Mouse (Mus musculus) intestine, postnatal 0 days (tissue): ENCODE data around the gene Pik3c2b. TPM values are rescaled to one million over a fixed set of nuclear protein-coding genes. Genes with fewer than 3 reads are reported as not detected.
A peak's percentile ranks its signal among the peaks of the same experiment; 100 is the strongest.

ENCODE experiments used
- ATAC-seq: fragments of 200-750 bp; cut with Nextera tagmentation; 2 replicates; pipeline ENCODE4 v1.8.0; 2017; ENCODE audit warnings: mild to moderate bottlenecking, moderate TSS enrichment, moderate library complexity
- H3K27ac ChIP-seq: fragments of 300-500 bp; sonication (generic); 2 replicates; pipeline ENCODE4 v1.5.1; 2014; ENCODE audit warnings: mild to moderate bottlenecking, low read depth, low read length, moderate library complexity
- H3K27me3 ChIP-seq: fragments of 300-500 bp; sonication (generic); replicated peaks from 2 replicates; pipeline ENCODE4 v1.6.1; 2014; ENCODE audit warnings: low read length, mixed read lengths; ENCODE audit not compliant: control insufficient read depth, insufficient read depth
- H3K36me3 ChIP-seq: fragments of 300-500 bp; sonication (generic); 2 replicates; pipeline ENCODE4 v1.6.1; 2014; ENCODE audit warnings: mild to moderate bottlenecking, moderate library complexity; ENCODE audit not compliant: control insufficient read depth, insufficient read depth
- H3K4me1 ChIP-seq: fragments of 300-500 bp; sonication (generic); replicated peaks from 2 replicates; pipeline ENCODE4 v1.6.1; 2014; ENCODE audit warnings: antibody characterized with exemption, low read length, mixed read lengths; ENCODE audit not compliant: control insufficient read depth, insufficient read depth
- H3K4me2 ChIP-seq: fragments of 300-500 bp; sonication (generic); replicated peaks from 2 replicates; pipeline ENCODE4 v1.6.1; 2014; ENCODE audit warnings: low read depth, mild to moderate bottlenecking, moderate library complexity
- H3K4me3 ChIP-seq: fragments of 300-500 bp; sonication (generic); 2 replicates; pipeline ENCODE4 v1.5.1; 2014; ENCODE audit warnings: low read depth, low read length
- H3K9ac ChIP-seq: fragments of 300-500 bp; sonication (generic); 2 replicates; pipeline ENCODE4 v1.6.1; 2014; ENCODE audit warnings: mild to moderate bottlenecking, low read depth, low read length
- H3K9me3 ChIP-seq: fragments of 300-500 bp; sonication (generic); 2 replicates; pipeline ENCODE4 v1.6.1; 2016; ENCODE audit warnings: mixed run types; ENCODE audit not compliant: control insufficient read depth
- CTCF ChIP-seq: sonication (generic); IDR thresholded peaks from 2 replicates; pipeline ENCODE4 v1.5.1; 2016; ENCODE audit warnings: low read depth, mild to moderate bottlenecking, control low read depth, antibody characterized with exemption, moderate library complexity
- WGBS: fragments of 180-500 bp; shearing (Covaris S2); extraction: QIAGEN DNeasy Blood & Tissue Kit; methylation state at CpG from one replicate; pipeline ENCODE4 v1.1.7; 2014; 5-methylcytosine and 5-hydroxymethylcytosine counted together
- polyA plus RNA-seq: library from polyadenylated mRNA; unstranded; fragments of >200 nt; fragmentation: Nextera tagmentation; extraction: Ambion mirVana; gene quantifications from 2 replicates; pipeline ENCODE4 v1.2.1, GENCODE M21; 2015

Gene Pik3c2b
- polyA plus RNA-seq, 1 experiment from 2014 or later: 3.1 TPM

DNA sequence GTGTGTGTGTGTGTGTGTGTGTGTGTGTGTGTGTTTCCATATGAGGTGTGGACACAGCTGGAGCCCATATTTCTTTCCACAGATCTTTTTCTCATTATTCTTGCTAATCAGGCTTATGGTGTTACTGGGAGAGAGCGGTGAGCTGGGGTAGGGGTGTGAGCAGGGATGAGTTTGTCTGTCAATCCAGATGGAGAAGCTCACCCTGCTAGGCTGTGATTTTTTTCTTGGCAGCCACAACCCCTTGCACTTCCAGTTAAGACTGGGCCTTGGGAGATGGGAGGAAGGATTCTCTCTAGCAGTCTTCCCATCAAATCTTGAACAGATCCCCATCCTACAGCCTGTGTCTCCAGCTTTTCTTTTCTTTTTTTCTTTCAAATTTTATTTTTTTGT lies 32.9 kb downstream of the Pik3c2b start:
- ATAC-seq: no peak
- Histone ChIP-seq H3K4me2 (no peak overlapping the region), H3K9ac (no peak overlapping the region), H3K9me3 (no peaks in the 10 kb centered on the region), H3K27me3 (no peaks in the 10 kb centered on the region), H3K4me1 (peaks cover 10% of the 10 kb centered on the region), H3K4me3 (no peak overlapping the region), H3K36me3 (peaks cover 29% of the 10 kb centered on the region), H3K27ac (no peak overlapping the region)
- WGBS: 90% methylated on average over 1 of the region's 1 CpGs
- TF ChIP-seq CTCF: no peak

DNA sequence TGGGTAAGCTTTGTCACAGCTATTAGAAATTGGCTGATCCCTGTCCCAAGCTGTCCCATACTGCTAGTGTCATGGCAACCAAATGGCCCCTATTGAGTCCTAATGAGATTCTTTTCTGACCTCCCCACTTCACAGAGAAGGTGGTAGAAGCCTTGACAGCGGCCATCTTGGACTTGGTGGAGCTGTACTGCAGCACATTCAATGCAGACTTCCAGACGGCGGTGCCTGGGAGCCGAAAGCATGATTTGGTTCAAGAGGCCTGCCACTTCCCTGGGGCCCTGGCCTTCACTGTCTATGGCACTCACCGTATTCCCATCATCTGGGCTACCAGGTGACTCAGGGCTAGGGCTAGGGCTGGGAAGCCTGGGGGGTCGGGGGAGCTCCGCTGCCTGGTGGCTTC lies 34.0 kb downstream of the Pik3c2b start:
- ATAC-seq: no peak
- WGBS: 93% methylated on average over 7 of the region's 7 CpGs
- no peak overlapping the region for H3K27ac ChIP-seq
- H3K36me3 ChIP-seq: peaks cover 26% of the 10 kb centered on the region
- no peak overlapping the region for H3K4me2 ChIP-seq
- TF ChIP-seq CTCF: no peak
- no peak overlapping the region for H3K9ac ChIP-seq
- peaks cover 12% of the 10 kb centered on the region for H3K4me1 ChIP-seq
- no peak overlapping the region for H3K4me3 ChIP-seq
- no peaks in the 10 kb centered on the region for H3K27me3 ChIP-seq
- no peaks in the 10 kb centered on the region for H3K9me3 ChIP-seq

DNA sequence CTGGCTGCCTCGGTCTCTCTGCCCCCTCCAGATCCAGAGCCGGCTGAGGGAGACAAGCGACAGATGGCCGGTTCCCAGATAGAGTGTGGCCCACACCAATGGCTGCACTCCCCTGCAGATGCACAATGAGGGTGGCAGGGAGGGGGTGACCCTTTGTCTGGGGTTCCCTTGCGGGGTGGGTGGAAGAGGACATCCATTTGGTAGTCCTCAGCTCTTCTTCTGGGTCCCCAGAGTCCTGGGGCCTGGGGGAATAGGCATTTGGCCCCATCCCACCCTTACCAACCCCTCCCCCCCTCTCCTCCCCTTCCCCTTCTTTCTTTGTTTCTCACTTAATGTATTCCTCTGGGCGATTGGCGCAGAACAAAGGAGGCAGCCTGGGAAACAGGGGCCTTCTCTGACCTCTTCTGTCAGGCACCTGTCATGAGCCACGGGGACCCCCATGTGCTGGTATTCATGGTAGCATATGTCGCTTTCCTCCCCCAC lies 34.7 kb downstream of the Pik3c2b start:
- no peak overlapping the region for H3K27ac ChIP-seq
- no peaks in the 10 kb centered on the region for H3K9me3 ChIP-seq
- H3K4me3 ChIP-seq: no peak overlapping the region
- H3K36me3 ChIP-seq: peaks cover 23% of the 10 kb centered on the region
- WGBS: 70% methylated on average over 9 of the region's 9 CpGs
- no peak for TF ChIP-seq CTCF
- no peaks in the 10 kb centered on the region for H3K27me3 ChIP-seq
- H3K4me2 ChIP-seq: no peak overlapping the region
- H3K4me1 ChIP-seq: peaks cover 12% of the 10 kb centered on the region
- ATAC-seq: no peak
- H3K9ac ChIP-seq: no peak overlapping the region

DNA sequence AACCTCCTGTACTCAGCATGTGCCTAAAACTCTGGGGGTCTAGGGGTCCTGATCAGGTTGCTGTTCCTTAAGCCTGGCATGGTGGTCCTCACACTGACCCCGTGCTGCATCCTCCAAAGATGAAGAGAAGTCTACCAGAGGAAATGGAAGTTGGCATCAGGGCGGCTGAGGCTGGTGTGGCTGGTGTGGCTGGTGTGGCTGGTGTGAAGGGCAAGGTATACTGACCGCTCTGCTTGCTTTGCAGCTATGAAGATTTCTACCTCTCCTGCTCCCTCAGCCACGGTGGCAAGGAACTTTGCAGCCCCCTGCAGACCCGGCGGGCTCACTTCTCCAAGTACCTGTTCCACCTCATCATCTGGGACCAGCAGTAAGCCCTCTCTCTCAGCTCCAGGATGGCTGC lies 35.2 kb downstream of the Pik3c2b start:
- no peak for TF ChIP-seq CTCF
- peaks cover 23% of the 10 kb centered on the region for H3K36me3 ChIP-seq
- 83% methylated on average over 6 of the region's 6 CpGs for WGBS

DNA sequence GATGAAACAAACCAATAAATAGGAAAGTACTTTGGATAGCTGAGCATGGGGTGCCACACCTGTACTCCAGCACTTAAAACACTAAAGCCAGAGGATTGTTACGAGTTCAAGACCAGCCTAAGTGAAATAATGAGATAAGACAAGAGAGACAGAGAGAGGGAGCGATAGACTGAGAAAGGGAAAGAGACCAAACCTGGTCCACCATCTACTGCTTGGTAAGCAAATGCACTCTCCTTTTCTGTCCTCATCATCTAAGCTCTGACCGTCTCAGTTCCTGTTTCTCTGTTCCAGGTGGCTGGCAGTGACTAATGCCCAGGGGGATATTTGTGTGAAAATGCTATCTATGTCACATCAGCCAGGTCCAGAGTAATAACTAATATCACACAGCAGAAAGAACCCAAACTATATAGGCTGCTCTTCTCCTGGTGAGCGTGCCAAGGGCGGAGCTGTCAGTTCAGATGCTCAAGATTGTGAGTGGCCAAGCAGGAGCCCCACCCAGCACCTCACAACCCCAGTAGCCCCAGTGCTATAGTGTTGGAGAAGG lies 37.6 kb downstream of the Pik3c2b start:
- H3K36me3 ChIP-seq: peaks cover 23% of the 10 kb centered on the region
- no peaks in the 10 kb centered on the region for H3K9me3 ChIP-seq
- no peak overlapping the region for H3K4me3 ChIP-seq
- no peak for TF ChIP-seq CTCF
- peak overlapping the region; percentile 76 for H3K27ac ChIP-seq
- H3K9ac ChIP-seq: no peak overlapping the region
- no peaks in the 10 kb centered on the region for H3K27me3 ChIP-seq
- no peak for ATAC-seq
- no peak overlapping the region for H3K4me2 ChIP-seq
- WGBS: 65% methylated on average over 5 of the region's 5 CpGs
- H3K4me1 ChIP-seq: peaks cover 4% of the 10 kb centered on the region

More for the DNA sequence above, 35.2 kb downstream of the Pik3c2b start:
- no peak for ATAC-seq
- Histone ChIP-seq H3K27me3 (no peaks in the 10 kb centered on the region), H3K4me3 (no peak overlapping the region), H3K27ac (no peak overlapping the region), H3K4me1 (peaks cover 12% of the 10 kb centered on the region), H3K9ac (no peak overlapping the region), H3K9me3 (no peaks in the 10 kb centered on the region), H3K4me2 (no peak overlapping the region)

DNA sequence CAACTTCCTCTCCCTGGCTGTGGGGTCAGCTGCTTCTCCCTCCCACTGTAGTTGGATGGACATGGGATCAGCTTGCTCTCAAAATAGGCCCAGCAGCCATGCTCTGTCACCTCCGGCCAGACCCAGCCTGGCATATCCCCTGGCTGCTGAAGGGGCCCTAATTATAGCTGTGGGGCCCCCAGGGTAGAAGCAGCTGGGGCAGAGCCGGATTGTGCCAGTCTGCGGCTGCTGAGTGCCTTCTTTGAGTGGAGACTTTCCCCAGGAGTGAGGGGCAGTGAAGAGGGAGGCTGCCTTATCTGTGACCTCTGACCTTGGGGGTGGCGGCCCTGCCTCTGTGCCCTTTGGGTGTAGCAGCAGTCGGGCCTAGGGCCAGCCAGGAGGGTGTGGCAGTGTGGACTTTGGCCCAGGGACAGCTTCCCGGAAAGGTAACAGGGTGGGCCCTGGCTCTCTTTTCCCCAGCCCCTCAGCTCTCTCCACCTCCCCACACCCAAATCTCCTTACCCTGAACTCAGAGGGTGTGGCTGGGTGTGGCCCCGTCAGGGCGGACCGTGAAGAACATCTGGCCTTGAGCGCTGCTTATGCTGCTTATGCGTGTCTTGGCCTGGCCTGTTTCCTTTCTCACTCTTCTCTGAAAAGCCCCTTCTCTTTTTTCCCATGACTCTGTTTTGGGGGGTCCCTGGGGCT lies 38.6 kb downstream of the Pik3c2b start:
- Histone ChIP-seq H3K4me2 (peak overlapping the region; percentile 47), H3K9ac (no peak overlapping the region), H3K4me3 (no peak overlapping the region), H3K9me3 (no peaks in the 10 kb centered on the region), H3K27ac (peak overlapping the region; percentile 76), H3K4me1 (peaks cover 4% of the 10 kb centered on the region), H3K27me3 (no peaks in the 10 kb centered on the region), H3K36me3 (peaks cover 24% of the 10 kb centered on the region)
- peak; percentile 90 for ATAC-seq
- 31% methylated on average over 11 of the region's 11 CpGs for WGBS
- no peak for TF ChIP-seq CTCF
